Mouse (Mus musculus): ENCODE data around the gene Cdon.

Gene Cdon

DNA sequence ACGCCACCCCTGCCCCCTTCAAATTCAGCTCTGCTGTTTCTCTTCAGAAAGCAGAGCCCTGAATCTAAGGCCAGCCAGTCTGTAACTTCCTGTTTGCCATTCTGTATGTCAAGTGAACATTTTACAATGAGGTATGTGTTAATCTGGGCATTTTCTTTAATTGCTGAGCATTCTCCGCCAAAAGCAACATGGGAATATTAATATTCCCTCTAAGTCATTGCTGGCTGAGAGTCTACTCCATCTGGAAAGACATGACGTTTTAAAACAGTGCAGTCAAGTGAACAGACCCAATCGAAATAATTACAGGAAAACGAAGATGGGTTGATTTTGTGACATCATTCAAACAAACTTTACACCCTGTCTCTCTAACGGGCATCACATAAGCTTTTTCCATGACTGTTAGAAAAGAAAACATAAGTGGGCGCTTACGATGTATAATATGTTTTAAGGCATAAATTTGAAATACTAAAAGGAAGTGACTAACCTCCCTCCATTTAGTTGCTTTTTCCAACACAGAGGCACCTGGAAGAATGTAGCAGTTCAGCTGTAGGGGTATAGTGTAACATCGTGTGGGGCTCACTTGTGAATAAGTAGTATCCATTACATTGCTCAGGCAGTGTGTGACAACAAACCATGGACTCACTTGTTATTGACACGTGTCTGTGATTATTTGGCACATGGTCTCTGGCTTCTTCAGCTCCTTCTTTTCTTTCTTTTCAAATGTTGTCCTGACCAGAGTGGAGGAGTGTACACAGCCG, 70.4 kb downstream of the Cdon start:
- in situ Hi-C loops (cut with MboI, MseI) = no loop called here

DNA sequence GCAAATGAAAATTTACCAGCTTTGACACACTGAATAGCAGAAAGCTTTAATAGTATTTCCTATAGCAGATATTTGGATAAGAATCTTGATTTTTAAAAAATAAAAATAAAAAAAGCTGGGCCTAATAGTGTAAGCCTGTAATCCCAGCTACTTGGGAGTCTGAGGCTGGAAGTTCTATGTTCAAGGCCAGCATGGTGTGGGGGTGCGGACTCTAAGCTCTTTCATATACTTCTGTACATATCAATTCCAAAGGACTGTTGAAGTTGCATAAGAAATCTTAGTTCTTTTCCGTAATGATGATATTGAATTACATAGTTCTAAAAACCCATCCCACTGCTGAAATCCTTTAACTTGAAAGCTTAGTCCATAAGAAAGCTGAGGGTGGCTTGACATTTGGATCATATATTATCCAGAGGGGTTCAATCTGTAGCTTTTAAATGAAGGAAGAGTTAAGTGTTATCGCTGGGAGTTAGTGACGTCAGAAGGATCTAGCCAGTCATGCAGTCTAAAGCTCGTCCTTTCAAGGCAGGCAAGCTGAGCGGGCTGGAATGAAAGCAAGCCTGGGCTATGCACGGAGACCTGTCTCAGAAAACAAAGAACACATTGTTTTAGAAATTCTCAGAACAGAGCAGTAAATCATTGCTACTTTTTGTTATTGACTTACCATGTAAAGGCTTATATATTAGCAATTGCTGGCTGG, 72.3 kb downstream of the Cdon start:
- in situ Hi-C loops (cut with MboI, MseI) = no loop called here

DNA sequence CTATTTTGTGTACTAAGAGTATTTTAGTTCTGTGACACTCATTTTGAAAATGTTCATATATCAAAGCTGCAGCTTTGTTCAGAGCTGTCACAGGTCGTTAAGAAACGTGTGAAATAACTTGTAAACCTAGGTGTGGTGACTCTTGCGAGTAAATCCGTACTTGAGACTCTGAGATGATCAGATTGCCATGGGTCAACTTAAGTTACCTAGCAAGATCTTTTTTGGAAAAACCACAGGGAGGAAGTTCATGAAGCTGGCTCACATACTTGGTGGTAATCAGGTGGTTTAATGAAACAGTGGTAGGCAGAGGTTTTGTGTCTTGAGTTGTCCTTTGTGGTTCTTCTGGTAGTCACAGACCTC, 72.8 kb downstream of the Cdon start:
- in situ Hi-C loops (cut with MboI, MseI) = no loop called here

DNA sequence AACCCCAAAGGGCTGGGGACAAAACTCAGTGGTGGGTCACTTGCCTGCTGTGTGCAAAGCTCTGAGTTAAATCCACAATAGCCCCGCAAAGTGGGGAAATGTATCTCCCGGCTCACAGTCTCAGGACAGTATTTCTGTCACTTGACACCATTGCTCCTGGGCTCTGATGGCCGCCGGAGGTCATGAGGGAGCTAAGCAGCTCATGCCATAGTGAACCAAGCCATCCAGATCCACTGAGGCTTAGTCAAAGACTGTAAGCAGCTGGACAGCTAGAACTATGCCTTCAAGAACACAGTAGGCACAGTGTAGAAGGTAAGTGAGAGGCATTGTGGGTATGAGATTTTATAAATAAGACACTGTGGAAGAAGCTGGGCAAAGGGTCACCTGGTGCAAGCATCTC, 74.0 kb downstream of the Cdon start:
- in situ Hi-C loops (cut with MboI, MseI) = no loop called here

DNA sequence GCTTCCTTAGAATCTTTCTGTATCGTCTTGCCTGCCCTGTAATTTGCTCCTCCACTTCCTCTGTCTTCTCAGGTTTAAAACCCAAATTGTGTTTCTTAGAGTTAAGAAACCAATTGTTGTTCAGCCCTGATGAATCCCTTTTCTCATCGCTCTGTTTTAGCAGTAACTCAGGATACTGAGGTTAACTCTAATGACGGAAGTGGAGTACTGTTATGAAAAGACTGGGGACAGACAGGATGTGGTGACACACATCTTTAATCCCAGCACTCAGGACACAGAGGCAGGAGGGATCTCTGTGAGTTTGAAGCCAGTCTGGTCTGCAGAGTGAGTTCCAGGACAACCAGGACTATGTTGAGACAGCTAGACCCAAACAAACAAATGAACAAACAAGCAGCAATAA, 74.5 kb downstream of the Cdon start:
- in situ Hi-C loops (cut with MboI, MseI) = no loop called here

GRCm38 (mm10) chr9:35499946-35500345, 79.0 kb downstream of the Cdon start:
- in situ Hi-C loops (cut with MboI, MseI) = no loop called here

GRCm38 (mm10) chr9:35502361-35503000, 81.6 kb downstream of the Cdon start:
- in situ Hi-C loops (cut with MboI, MseI) = no loop called here

DNA sequence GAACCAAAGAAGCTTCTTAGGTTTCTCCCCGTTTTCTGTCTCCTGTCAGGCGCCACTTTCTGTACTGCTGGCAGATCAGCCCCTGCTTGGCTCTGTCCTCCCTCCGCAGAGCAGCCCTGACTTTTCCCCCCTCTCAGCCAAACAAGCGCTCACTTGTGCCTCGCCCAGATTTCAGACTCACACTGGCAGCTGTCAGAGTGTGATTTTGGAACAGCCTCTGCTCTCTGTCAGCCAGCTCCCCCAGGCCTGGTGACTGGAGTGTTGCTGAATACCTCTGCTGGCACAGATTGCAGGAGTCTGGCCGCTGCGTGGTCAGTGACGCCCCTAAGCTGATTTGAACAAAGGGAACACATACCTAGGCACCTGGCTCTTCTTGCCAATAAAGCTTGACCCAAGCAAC, 87.3 kb downstream of the Cdon start:
- in situ Hi-C loops (cut with MboI, MseI) = no loop called here

DNA sequence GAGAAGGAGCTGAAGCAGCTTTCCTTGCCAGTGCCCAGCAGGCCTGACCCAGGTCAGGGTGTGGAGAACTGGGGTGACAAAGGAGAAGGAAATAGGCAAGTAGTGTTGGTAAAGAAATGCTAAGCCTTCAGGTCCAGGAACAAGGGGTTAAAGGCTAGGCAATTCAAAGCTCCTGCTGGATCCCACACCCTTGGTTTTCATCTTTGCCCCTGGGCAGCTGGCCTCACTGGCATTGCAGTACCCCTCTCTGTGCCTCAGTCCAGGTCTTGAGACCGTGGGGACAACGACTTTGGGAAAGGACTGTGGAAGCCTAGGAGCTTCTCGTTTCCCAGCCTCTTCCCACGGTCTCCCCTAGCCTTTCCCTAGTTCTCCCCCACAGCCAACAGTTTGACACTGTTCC, 93.0 kb downstream of the Cdon start:
- in situ Hi-C loops (cut with MboI, MseI) = no loop called here

- in situ Hi-C loops (cut with MboI, MseI) = no loop called here
Measured at GRCm38 (mm10) chr9:35516182-35516581, 95.3 kb downstream of the Cdon start.

- in situ Hi-C loops (cut with MboI, MseI) = no loop called here
Measured at GRCm38 (mm10) chr9:35516711-35517110, 95.8 kb downstream of the Cdon start.

DNA sequence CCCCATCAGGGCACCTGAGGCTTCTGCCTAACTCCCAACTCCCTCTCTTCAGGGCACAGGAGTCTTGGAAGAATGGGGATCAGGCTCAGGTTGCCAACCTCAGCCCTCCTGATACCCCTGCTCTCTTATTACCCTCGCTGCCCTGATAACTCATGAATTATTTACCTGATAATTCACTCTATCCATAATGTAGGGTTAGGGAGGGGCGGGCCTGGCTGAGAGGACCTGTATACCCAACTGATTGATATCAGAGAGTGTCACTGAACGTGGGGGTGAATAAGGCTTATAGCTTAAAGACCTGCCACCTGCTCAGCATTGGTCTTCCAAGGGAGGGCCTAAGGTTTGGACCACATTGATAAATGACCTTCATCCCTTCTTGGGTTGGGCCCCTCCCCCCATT, 97.2 kb downstream of the Cdon start, which contains the start of gene Gm1113:
Gene Gm1113 (minus strand): TSS at position 101 of the 400 bp plus-strand sequence.
- in situ Hi-C loops (cut with MboI, MseI) = no loop called here

DNA sequence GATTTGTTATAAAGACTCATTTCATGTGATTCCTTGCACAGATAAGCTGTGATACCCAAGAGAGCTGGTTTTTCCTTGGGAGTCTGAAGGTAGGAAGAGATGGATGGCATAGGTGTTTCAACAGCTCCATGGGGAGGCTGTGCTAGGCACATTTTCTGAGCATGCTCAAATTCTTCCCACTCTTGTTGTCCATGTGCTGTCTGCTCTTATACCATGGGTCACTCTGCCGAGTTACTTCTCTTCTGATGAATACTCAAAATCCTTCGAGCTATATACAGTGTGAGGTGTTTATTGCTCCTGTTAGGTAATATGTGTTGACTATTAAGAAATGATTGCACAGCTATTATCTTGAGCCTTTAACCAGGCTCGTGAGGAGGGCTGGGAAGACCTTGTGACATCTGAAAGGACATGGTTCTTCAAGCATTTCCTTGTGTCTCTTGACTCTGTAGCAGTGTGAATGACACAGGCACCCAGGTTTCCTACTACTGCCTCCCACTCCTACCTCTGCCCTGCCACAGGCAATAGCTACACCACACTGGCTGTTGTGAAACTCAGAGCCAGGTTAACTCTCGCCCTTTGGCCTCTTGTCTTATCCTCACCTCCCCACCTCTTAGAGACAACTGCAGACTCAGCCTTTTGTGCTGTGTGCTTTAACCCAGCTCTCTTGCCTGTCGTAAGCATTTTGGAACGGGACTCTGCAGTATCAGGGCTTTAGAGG, 99.9 kb downstream of the Cdon start:
- in situ Hi-C loops (cut with MboI, MseI) = loop anchor here in 1 of 2 experiments (10.0 kb wide), 1 partner anchor 1016 kb away; no protein-coding TSS in a partner anchor

GRCm38 (mm10) chr9:35522241-35522640, 101.3 kb downstream of the Cdon start:
- in situ Hi-C loops (cut with MboI, MseI) = loop anchor here in 1 of 2 experiments (10.0 kb wide), 1 partner anchor 1017 kb away; no protein-coding TSS in a partner anchor

GRCm38 (mm10) chr9:35522821-35523515, 102.0 kb downstream of the Cdon start:
- in situ Hi-C loops (cut with MboI, MseI) = loop anchor here in 1 of 2 experiments (10.0 kb wide), 1 partner anchor 1018 kb away; no protein-coding TSS in a partner anchor

- in situ Hi-C loops (cut with MboI, MseI) = loop anchor here in 1 of 2 experiments (10.0 kb wide), 1 partner anchor 1019 kb away; no protein-coding TSS in a partner anchor
Measured at GRCm38 (mm10) chr9:35523541-35523940, 102.6 kb downstream of the Cdon start.

DNA sequence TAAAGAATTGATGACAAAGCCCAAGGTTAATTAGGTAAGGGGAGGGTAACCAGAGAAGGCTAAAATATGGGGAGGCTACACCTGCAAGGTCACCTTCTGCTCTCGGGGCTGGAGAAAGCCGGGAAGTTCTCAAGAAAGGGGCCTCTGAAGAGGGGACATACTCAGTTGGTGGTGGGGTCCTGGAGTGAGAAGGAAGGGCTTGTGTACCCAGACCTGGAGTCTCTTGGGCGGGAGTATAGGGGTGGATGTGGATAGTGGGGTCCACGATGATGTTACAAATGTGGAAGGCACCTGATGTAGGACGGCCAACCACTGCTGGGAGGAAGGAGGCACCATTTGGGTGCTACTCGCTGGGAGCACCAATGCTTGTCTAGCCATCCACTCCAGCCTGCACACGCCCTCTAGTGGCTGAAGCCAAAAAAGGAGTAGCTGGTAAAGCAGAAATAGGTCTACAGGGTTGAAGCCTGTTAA, 103.0 kb downstream of the Cdon start:
- in situ Hi-C loops (cut with MboI, MseI) = loop anchor here in 1 of 2 experiments (10.0 kb wide), 1 partner anchor 1019 kb away; no protein-coding TSS in a partner anchor

- in situ Hi-C loops (cut with MboI, MseI) = loop anchor here in 1 of 2 experiments (10.0 to 25.0 kb wide), 2 partner anchors 517 to 1024 kb away; no protein-coding TSS in a partner anchor
Measured at GRCm38 (mm10) chr9:35529141-35529540, 108.2 kb downstream of the Cdon start.

- in situ Hi-C loops (cut with MboI, MseI) = loop anchor here (5.0 to 25.0 kb wide), 5 partner anchors 117 to 1025 kb away; no protein-coding TSS in a partner anchor
Measured at GRCm38 (mm10) chr9:35529796-35530195, 108.9 kb downstream of the Cdon start.

DNA sequence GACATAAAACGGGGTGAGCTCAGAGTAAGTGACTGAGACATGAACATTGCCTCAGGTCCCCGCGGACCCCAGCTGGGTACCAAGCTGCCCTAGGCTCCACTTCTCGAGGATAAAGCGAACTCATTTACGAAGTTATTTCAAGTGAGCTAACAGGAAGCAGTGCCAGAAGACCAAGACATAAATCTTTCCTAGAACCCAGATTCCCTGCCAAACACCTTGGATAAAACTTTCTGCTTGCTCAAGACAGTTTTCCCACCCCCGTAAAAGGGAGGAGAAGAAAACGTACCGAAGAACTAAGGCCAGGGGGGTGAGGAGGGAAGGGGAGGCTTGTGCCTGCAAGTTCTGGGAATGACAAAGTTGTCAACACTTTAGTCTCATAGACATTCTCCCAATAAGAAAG, 112.3 kb downstream of the Cdon start:
- in situ Hi-C loops (cut with MboI, MseI) = loop anchor here (5.0 to 25.0 kb wide), 4 partner anchors 121 to 521 kb away; no protein-coding TSS in a partner anchor

Measured in T-helper 17 cell (primary cell).